Mouse (Mus musculus): ENCODE results near the gene Trim37. TPM values are rescaled to one million over a fixed set of nuclear protein-coding genes. Genes with fewer than 3 reads are reported as not detected.
A peak's percentile ranks its signal among the peaks of the same experiment; 100 is the strongest.

Gene Trim37
- polyA plus RNA-seq, 2 experiments, result 12.3 to 21.9 TPM

GRCm38 (mm10) chr11:87108409-87108754, 18.5 kb upstream of the Trim37 start, which contains the start of gene Prr11:
Prr11 (minus strand) TSS chr11:87108708.
- ATAC-seq (ENCODE audit: low FRiP score, low read depth) (no peak), DNase-seq (ENCODE audit: low spot score) (no peak)
- Histone ChIP-seq H3K36me3 (ENCODE audit: control insufficient read depth, insufficient read depth, low read length) (peaks cover 28% of the 10 kb centered on the region), H3K27ac (replicated peaks; ENCODE audit: low read depth, low read length) (peak within 1 kb of the TSS; percentile 93), H3K27me3 (ENCODE audit: control insufficient read depth, insufficient read depth, low read length) (no peaks in the 10 kb centered on the region), H3K4me1 (ENCODE audit: control insufficient read depth, insufficient read depth, low read length) (peaks cover 12% of the 10 kb centered on the region), H3K4me2 (replicated peaks; ENCODE audit: low read depth, low read length, severe bottlenecking) (peak within 1 kb of the TSS; percentile 57), H3K4me3 (replicated peaks; ENCODE audit: low read length) (peak within 1 kb of the TSS; percentile 67), H3K9ac (ENCODE audit: low read depth, low read length, severe bottlenecking) (peak within 1 kb of the TSS; percentile 90), H3K9me3 (ENCODE audit: control insufficient read depth, low read length) (no peaks in the 10 kb centered on the region)
- 2% methylated on average over 14 of the region's 14 CpGs for WGBS
- TF ChIP-seq POLR2A (IDR thresholded peaks at IDR 0.05; ENCODE audit: borderline replicate concordance, extremely low read depth, insufficient read depth, insufficient read length), result peak; percentile 34; the same call in 1 of the 2 replicates

GRCm38 (mm10) chr11:87108755-87109518, 17.9 kb upstream of the Trim37 start, which contains the start of gene Ska2:
Ska2 (plus strand) TSS chr11:87109234.
- DNase-seq (ENCODE audit: low spot score) (peak; percentile 100), ATAC-seq (ENCODE audit: low FRiP score, low read depth) (peak; percentile 99)
- peak within 1 kb of the TSS; percentile 67 for H3K4me3 ChIP-seq (replicated peaks; ENCODE audit: low read length)
- peaks cover 30% of the 10 kb centered on the region for H3K36me3 ChIP-seq (ENCODE audit: control insufficient read depth, insufficient read depth, low read length)
- peak within 1 kb of the TSS; percentile 93 for H3K27ac ChIP-seq (replicated peaks; ENCODE audit: low read depth, low read length)
- H3K4me2 ChIP-seq (replicated peaks; ENCODE audit: low read depth, low read length, severe bottlenecking), result peak within 1 kb of the TSS; percentile 57
- peak; percentile 55; the same call in 1 of the 2 replicates for TF ChIP-seq POLR2A (IDR thresholded peaks at IDR 0.05; ENCODE audit: borderline replicate concordance, extremely low read depth, insufficient read depth, insufficient read length)
- H3K27me3 ChIP-seq (ENCODE audit: control insufficient read depth, insufficient read depth, low read length), result no peaks in the 10 kb centered on the region
- peaks cover 12% of the 10 kb centered on the region for H3K4me1 ChIP-seq (ENCODE audit: control insufficient read depth, insufficient read depth, low read length)
- WGBS, result under 1% methylated on average over 40 of the region's 40 CpGs
- H3K9ac ChIP-seq (ENCODE audit: low read depth, low read length, severe bottlenecking), result peak within 1 kb of the TSS; percentile 90
- H3K9me3 ChIP-seq (ENCODE audit: control insufficient read depth, low read length), result no peaks in the 10 kb centered on the region

GRCm38 (mm10) chr11:87109519-87110171, 17.2 kb upstream of the Trim37 start:
- peaks cover 29% of the 10 kb centered on the region for H3K36me3 ChIP-seq (ENCODE audit: control insufficient read depth, insufficient read depth, low read length)
- H3K4me2 ChIP-seq (replicated peaks; ENCODE audit: low read depth, low read length, severe bottlenecking), result peak overlapping the region; percentile 57
- DNase-seq (ENCODE audit: low spot score), result peak; percentile 27
- H3K9me3 ChIP-seq (ENCODE audit: control insufficient read depth, low read length), result no peaks in the 10 kb centered on the region
- no peaks in the 10 kb centered on the region for H3K27me3 ChIP-seq (ENCODE audit: control insufficient read depth, insufficient read depth, low read length)
- ATAC-seq (ENCODE audit: low FRiP score, low read depth), result no peak
- peak overlapping the region; percentile 67 for H3K4me3 ChIP-seq (replicated peaks; ENCODE audit: low read length)
- peaks cover 12% of the 10 kb centered on the region for H3K4me1 ChIP-seq (ENCODE audit: control insufficient read depth, insufficient read depth, low read length)
- peak overlapping the region; percentile 90 for H3K9ac ChIP-seq (ENCODE audit: low read depth, low read length, severe bottlenecking)
- H3K27ac ChIP-seq (replicated peaks; ENCODE audit: low read depth, low read length), result peak overlapping the region; percentile 93
- 0 out of 2 replicates have a peak, but pooled peaks have one; percentile 6 for TF ChIP-seq POLR2A (IDR thresholded peaks at IDR 0.05; ENCODE audit: borderline replicate concordance, extremely low read depth, insufficient read depth, insufficient read length)
- under 1% methylated on average over 42 of the region's 42 CpGs for WGBS

GRCm38 (mm10) chr11:87110172-87110909, 16.5 kb upstream of the Trim37 start:
- TF ChIP-seq POLR2A (IDR thresholded peaks at IDR 0.05; ENCODE audit: borderline replicate concordance, extremely low read depth, insufficient read depth, insufficient read length), result no peak
- Histone ChIP-seq H3K27ac (replicated peaks; ENCODE audit: low read depth, low read length) (peak overlapping the region; percentile 93), H3K9ac (ENCODE audit: low read depth, low read length, severe bottlenecking) (peak overlapping the region; percentile 90), H3K4me1 (ENCODE audit: control insufficient read depth, insufficient read depth, low read length) (peaks cover 12% of the 10 kb centered on the region), H3K27me3 (ENCODE audit: control insufficient read depth, insufficient read depth, low read length) (no peaks in the 10 kb centered on the region), H3K4me3 (replicated peaks; ENCODE audit: low read length) (peak overlapping the region; percentile 67), H3K9me3 (ENCODE audit: control insufficient read depth, low read length) (no peaks in the 10 kb centered on the region), H3K36me3 (ENCODE audit: control insufficient read depth, insufficient read depth, low read length) (peaks cover 29% of the 10 kb centered on the region), H3K4me2 (replicated peaks; ENCODE audit: low read depth, low read length, severe bottlenecking) (peak overlapping the region; percentile 57)
- 6% methylated on average over 9 of the region's 9 CpGs for WGBS
- ATAC-seq (ENCODE audit: low FRiP score, low read depth), result no peak
- no peak for DNase-seq (ENCODE audit: low spot score)

- TF ChIP-seq POLR2A (IDR thresholded peaks at IDR 0.05; ENCODE audit: borderline replicate concordance, extremely low read depth, insufficient read depth, insufficient read length), result no peak
- peaks cover 69% of the 10 kb centered on the region for H3K36me3 ChIP-seq (ENCODE audit: control insufficient read depth, insufficient read depth, low read length)
- H3K4me1 ChIP-seq (ENCODE audit: control insufficient read depth, insufficient read depth, low read length), result no peaks in the 10 kb centered on the region
- DNase-seq (ENCODE audit: low spot score), result no peak
- no peak overlapping the region for H3K9ac ChIP-seq (ENCODE audit: low read depth, low read length, severe bottlenecking)
- H3K9me3 ChIP-seq (ENCODE audit: control insufficient read depth, low read length), result no peaks in the 10 kb centered on the region
- no peak overlapping the region for H3K4me3 ChIP-seq (replicated peaks; ENCODE audit: low read length)
- ATAC-seq (ENCODE audit: low FRiP score, low read depth), result no peak
- H3K27ac ChIP-seq (replicated peaks; ENCODE audit: low read depth, low read length), result no peak overlapping the region
- H3K4me2 ChIP-seq (replicated peaks; ENCODE audit: low read depth, low read length, severe bottlenecking), result no peak overlapping the region
- 80% methylated on average over 8 of the region's 8 CpGs for WGBS
- H3K27me3 ChIP-seq (ENCODE audit: control insufficient read depth, insufficient read depth, low read length), result no peaks in the 10 kb centered on the region
These were observed 5.0 kb upstream of the Trim37 start for GRCm38 (mm10) chr11:87121864-87122263.

Measured in limb, embryonic 14.5 days (tissue).